In genomic region chr3:79196708-79197437, GRCm38 (mm10) we compare ENCODE assay signal across 9 mouse cellular contexts.
A peak's percentile ranks its signal among the peaks of the same experiment; 100 is the strongest.
DNase-seq lines count a peak whose midpoint lies in the region; ATAC-seq and TF ChIP-seq lines count a peak whose summit lies in the region.
"Had no signal": no experiment of that assay in that cellular context is flagged by ENCODE, and none has a peak within 500 bp of the region (broad histone marks: within the 10 kb centered on the region; RNA-seq: fewer than 3 reads in every experiment).

No protein-coding gene starts in this region.

- H3K36me3 ChIP-seq in kidney, adult 2 months (ENCODE audit: control insufficient read depth, insufficient read depth, low read length): no peaks in the 10 kb centered on the region
- H3K36me3 ChIP-seq: liver, embryonic 15.5 days had no signal

- H3K27ac ChIP-seq in kidney, adult 2 months (ENCODE audit: insufficient read depth, low read depth, low read length): no peak overlapping the region
- H3K27ac ChIP-seq: liver, embryonic 15.5 days had no signal

- ATAC-seq in hematopoietic stem cell, adult 5-6 weeks (replicated peaks in 1 of 2; ENCODE audit: insufficient read depth in 1 of 2, low FRiP score in 2 of 2, low TSS enrichment in 1 of 2, low read depth in 1 of 2, poor library complexity in 2 of 2, severe bottlenecking in 2 of 2): peak; percentile 73 to 88
- peak; percentile 89 for ATAC-seq in monocyte, adult 5-6 weeks (replicated peaks; ENCODE audit: insufficient number of reproducible peaks, low FRiP score, low TSS enrichment, poor library complexity, severe bottlenecking)

- no peaks in the 10 kb centered on the region for H3K27me3 ChIP-seq in kidney, adult 2 months (replicated peaks; ENCODE audit: control insufficient read depth, insufficient read depth, low read length)
- H3K27me3 ChIP-seq: liver, embryonic 15.5 days had no signal

- TF ChIP-seq CTCF in kidney, adult 2 months (conservative IDR thresholded peaks at IDR 0.05; ENCODE audit: insufficient read depth, insufficient read length, low read depth, low read length): peak; percentile 70

- peak; percentile 73 for DNase-seq in kidney, adult 2 months
- DNase-seq in kidney, adult 18-20 months: no peak
- peak; percentile 72 for DNase-seq in MEL-GATA-1-ER (ENCODE audit: extremely low read depth, low read depth)
- peak; percentile 50 to 61 for DNase-seq in cerebellum, postnatal 36 days
- DNase-seq in liver: peak; percentile 34
- no peak for DNase-seq in ovary, postnatal 10 days (ENCODE audit: low spot score)

- H3K4me1 ChIP-seq in kidney, adult 2 months (ENCODE audit: control insufficient read depth, insufficient read depth, low read length): no peaks in the 10 kb centered on the region; the same call in 1 of the 2 replicates
- H3K4me1 ChIP-seq: liver, embryonic 15.5 days had no signal

- H3K4me3 ChIP-seq in kidney, adult 2 months (ENCODE audit: insufficient read depth, low read depth, low read length): no peak overlapping the region
- H3K4me3 ChIP-seq: liver, embryonic 15.5 days had no signal

- no peak for TF ChIP-seq POLR2A in kidney, adult 2 months (IDR thresholded peaks at IDR 0.05; ENCODE audit: low read depth, low read length)

- 46% methylated on average over 6 of the region's 6 CpGs for WGBS in kidney, adult 2 months

Comparison
In these comparisons a context has a peak if more than half of its experiments do, and no peak if none do; other contexts are left out.
1. DNase-seq: peak in kidney, adult 2 months (single experiment), MEL-GATA-1-ER (single experiment), cerebellum, postnatal 36 days (2 of 2) and liver (single experiment); none in kidney, adult 18-20 months (single experiment) and ovary, postnatal 10 days (single experiment).